Mouse (Mus musculus): ENCODE data around the gene Bcl2. TPM values are rescaled to one million over a fixed set of nuclear protein-coding genes. Genes with fewer than 3 reads are reported as not detected.

Gene Bcl2
- total RNA-seq, 2 experiments from 2014 or later, result 1.6 to 1.7 TPM

GRCm38 (mm10) chr1:106584824-106585223 is 129.2 kb downstream of the Bcl2 start:
- DNase-seq, result no peak

DNA sequence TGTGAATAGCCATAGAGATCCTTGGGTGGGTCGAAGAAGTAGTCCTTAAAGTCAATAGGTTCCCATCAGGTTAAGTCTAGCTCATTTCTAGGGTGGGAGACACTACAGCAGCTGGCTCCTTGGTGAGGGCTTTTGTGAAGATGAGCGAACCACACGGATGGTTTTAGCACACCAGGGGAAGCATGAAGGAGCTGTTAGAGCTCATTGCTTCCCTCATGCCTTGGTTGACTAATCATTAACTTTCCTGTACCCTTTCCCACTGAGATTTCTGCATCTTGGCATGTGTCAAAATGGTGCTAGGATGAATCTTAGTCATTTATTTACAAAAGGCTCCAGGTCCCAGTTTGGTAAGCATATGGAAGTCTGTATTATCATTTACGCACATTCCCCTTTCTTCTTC is 129.8 kb downstream of the Bcl2 start:
- no peak for DNase-seq

DNA sequence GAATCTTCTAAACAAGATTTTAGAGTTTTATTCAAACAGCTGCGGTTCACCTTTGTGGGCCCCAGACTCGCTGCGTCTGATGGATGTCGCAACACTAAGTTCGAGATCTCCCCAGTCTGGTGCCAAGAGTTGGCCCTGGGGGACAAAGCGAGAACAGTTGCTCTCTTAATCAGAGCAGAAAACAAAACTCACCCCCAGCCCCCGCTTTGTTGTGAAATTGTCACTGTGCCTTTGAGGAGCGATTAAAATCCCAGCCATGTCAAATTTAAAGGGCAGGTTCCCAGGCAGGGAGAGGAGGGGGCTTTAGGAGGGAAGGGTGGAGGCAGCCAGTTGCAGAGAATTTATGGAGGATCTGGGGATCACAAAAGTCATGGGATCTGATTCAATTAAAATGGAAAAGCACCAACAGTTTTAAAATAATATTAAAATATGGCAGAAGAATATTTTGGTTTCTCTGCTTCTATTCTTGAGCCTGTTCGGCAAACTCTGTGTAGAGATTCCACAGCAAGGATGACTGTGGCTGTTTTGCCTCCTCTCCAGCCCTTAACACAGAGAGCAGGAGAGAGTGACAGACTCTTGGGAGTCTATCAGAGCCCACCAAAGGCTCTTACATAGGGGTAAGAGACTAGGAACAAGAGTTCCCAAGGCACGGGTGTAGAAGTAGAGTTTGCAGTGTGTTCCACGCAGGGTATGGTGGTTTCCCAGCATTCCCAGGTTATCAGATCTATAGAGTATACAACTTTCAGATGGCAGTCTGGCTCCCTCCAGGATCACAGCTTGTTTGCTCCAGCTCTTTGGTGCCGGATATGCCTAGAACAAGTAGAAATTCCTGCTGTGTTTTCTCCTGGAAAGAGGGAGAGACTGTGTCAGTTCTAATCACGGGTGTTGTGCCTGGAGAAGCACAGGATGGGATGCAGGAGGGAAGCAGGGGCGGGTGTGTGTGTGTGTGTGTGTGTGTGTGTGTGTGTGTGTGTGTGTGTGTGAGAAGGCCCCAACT is 130.5 kb downstream of the Bcl2 start:
- DNase-seq, result peak; percentile 76

GRCm38 (mm10) chr1:106582810-106583209 is 131.3 kb downstream of the Bcl2 start:
- no peak for DNase-seq

GRCm38 (mm10) chr1:106581812-106582211 is 132.3 kb downstream of the Bcl2 start:
- DNase-seq, result no peak

GRCm38 (mm10) chr1:106579768-106580167 is 134.3 kb downstream of the Bcl2 start:
- no peak for DNase-seq

DNA sequence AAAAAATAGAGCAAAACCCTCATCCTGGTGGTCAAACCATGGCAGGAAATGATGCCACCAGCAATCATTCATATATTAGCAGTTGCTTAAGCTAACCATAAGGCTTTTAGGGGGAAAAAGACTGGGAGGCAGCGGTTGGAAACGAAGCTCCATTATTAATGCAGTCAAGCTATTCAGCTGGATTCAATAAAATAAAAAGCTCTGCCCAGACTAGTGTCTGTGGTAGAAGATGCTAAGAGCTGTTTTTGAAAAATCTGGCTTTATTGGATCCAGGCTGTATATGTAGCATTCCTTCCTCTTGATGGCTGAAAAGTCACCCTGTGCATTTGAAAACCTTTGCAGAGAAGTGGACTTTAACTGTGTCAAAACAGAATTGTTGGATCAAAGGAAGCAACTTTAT is 141.6 kb downstream of the Bcl2 start:
- DNase-seq, result no peak

- no peak for DNase-seq
These were observed 143.2 kb downstream of the Bcl2 start for GRCm38 (mm10) chr1:106570870-106571269.

GRCm38 (mm10) chr1:106570366-106570765 is 143.7 kb downstream of the Bcl2 start:
- no peak for DNase-seq

GRCm38 (mm10) chr1:106569674-106570073 is 144.4 kb downstream of the Bcl2 start:
- no peak for DNase-seq

DNA sequence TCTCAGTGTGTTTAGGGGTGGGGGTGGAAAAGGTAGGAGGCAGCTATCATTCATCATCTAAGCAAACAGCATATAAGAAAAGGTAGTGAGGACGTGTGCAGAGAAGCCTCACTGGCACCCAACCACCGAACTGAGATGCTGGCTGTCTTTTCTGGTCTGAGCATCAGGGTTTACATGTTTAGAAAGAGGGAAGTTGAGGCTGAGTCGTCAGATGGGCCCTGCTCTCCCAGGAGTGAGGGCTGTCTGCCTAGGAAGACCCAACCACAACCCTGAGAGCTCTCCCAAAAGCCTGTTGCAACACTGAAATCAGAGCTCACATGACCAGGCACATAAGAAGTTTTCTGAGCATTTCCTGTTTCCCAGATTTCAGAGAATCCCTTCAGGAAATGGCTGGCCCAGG is 145.2 kb downstream of the Bcl2 start:
- DNase-seq, result no peak

DNA sequence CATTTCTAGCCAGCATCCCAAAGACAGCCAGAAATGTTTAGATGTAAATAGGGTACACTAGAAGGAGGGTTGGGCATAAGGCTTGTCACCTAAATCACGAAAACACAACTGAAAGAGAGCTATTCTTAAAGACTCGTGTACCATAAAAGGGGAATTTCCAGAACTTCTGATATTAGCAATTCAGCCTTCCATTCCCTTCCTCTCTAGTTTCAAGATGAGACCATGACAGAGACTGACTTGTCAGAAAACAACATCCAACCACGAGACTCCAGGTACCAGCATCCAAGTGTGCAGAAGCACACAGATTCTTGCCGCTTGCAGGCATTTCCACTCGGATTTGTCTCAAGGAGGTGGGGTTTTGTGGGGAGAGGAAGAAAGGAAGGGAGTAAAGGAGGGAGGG is 146.6 kb downstream of the Bcl2 start:
- DNase-seq, result no peak

GRCm38 (mm10) chr1:106566120-106567086 is 147.7 kb downstream of the Bcl2 start:
- DNase-seq, result no peak

- DNase-seq, result no peak
These were observed 148.8 kb downstream of the Bcl2 start for GRCm38 (mm10) chr1:106565238-106565637.

- DNase-seq, result no peak
These were observed 149.6 kb downstream of the Bcl2 start for GRCm38 (mm10) chr1:106564436-106564835.

DNA sequence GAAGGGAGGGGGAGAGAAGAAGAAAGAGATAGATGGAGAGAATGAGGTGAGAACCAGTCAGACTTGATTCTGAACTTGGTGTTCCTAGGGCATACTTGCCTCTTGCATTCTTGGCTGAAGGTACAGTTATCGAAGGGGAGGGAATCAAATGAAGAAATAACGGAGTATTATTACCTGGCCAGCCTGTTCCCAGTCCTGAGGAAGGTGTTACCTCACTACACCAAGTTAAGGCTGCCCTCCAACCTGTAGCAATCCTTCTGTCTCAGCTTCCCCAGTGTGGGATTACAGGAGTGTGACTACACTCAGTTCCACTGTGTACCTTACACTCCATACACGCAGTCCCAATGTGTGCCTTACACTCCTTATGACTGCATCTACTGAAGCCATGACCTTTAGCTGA is 151.3 kb downstream of the Bcl2 start:
- DNase-seq, result no peak

DNA sequence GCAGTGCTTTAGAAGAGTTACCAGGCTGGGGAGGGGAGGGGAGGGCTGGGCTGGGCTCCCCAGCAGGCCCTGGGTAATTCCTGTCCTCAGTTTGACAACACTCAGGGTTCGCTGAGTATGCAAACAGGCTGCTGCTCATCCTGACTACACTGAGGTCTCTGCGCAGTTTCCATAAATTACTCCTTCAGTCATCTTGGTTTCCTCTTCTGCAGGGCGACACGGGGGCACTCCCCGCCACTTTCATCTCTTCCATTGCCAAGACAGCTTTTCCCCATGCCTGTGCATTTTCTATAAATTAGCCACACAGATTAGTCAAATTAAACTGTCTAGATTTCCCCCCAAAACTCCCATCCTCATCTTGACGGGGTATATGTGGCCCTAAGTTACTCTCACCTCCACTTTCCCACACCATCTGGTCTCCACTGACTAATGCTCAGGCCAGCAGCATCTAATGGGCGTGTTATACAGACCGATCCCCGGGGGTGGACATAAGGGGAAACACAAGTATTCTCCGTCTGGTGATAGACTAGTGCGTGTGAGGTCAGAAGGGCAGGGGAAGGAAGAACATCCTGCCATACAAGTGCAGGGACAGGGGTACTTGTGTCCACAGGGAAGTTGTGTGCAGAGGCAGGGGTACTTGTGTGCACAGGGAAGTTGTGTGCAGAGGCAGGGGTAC is 152.9 kb downstream of the Bcl2 start:
- no peak for DNase-seq

DNA sequence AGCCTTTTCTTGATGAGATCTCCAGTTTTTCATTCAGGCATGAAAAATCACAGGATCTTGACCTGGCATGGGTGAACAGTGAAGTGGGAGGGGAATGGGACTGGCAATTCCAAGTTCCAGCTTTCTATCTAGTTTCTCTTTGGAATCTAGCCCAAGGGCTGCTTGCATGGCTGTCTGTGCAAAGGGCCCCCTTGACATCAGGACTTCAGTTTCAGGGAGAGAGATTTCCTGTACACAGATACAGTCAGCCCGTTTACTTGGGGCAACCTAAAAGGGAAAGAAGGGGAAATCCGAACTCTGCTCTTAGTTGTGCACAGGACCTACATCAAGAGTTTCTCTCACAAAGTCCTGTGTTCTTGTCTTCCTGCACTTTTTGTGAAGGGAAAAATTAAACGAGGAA is 154.0 kb downstream of the Bcl2 start:
- no peak for DNase-seq

GRCm38 (mm10) chr1:106559116-106559605 is 154.9 kb downstream of the Bcl2 start:
- no peak for DNase-seq

DNA sequence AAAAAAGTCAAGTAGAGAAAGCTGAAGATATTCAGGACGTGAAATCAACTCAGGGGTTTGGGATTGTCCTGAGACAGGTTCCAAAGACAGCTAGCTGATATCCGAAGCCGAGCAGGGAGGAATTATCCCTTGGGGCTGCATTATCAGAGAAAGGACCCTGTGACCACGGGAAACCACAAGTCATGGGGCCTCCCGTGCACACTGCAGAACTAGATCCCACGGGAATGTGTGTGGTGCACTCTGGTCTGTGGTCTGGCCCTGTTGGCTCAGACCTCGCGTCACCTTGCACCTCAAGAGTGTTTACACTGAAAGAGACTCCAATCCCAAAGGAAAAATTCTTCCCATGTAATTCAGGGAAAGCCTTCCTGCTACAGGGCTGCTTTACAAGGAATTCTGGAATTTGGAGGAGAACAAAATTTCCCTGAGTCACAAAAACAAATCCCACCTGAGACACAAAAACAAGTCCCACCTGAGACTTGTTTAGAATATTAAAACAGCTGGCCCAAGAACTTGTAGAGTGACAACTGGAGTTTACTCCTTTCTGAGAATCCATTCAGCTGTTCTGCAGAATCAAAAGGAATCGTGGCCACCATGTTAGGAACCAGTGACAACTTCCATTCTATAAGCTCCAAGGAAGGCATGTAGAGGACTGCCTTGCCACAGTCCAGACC is 158.4 kb downstream of the Bcl2 start:
- no peak for DNase-seq
